Mouse (Mus musculus) erythroblast, embryonic 14.5 days (primary cell): ENCODE data around the gene Atxn1.

Source experiments
- GATA1 ChIP-seq: IDR thresholded peaks from 2 replicates; pipeline ENCODE4 v1.6.1; 2012; ENCODE audit warnings: low read length, inconsistent platforms, mixed read lengths
- TAL1 ChIP-seq: IDR thresholded peaks from 3 replicates; pipeline ENCODE4 v1.6.1; 2012; ENCODE audit warnings: low read length, inconsistent platforms, mixed read lengths

- TF ChIP-seq TAL1 = no peak
- TF ChIP-seq GATA1 = no peak
Measured at GRCm38 (mm10) chr13:45687581-45687980, 277.2 kb downstream of the Atxn1 start.
